Mouse (Mus musculus) neural tube, embryonic 11.5 days (tissue): Measurements from ENCODE around the gene Pde4dip. TPM values are rescaled to one million over a fixed set of nuclear protein-coding genes. Genes with fewer than 3 reads are reported as not detected.

Source experiments
- ATAC-seq: fragments of 200-750 bp; cut with Nextera tagmentation; 2 replicates; pipeline ENCODE4 v1.8.0; 2017; ENCODE audit warnings: moderate number of reproducible peaks, mild to moderate bottlenecking, moderate TSS enrichment, moderate library complexity; ENCODE audit not compliant: insufficient read depth, low FRiP score, low TSS enrichment
- DNase-seq: peaks from one replicate; pipeline ENCODE4 v3.0.0-alpha.2; 2015; ENCODE audit warnings: low spot score
- H3K27ac ChIP-seq: fragments of 300-500 bp; sonication (generic); 2 replicates; pipeline ENCODE4 v1.5.1; 2014; ENCODE audit warnings: low read depth, mild to moderate bottlenecking, low read length
- H3K27me3 ChIP-seq: fragments of 300-500 bp; sonication (generic); 2 replicates; pipeline ENCODE4 v1.6.1; 2014; ENCODE audit warnings: mild to moderate bottlenecking, low read length, mixed read lengths; ENCODE audit not compliant: control insufficient read depth, insufficient read depth
- H3K36me3 ChIP-seq: fragments of 300-500 bp; sonication (generic); 2 replicates; pipeline ENCODE4 v1.6.1; 2014; ENCODE audit warnings: mild to moderate bottlenecking, low read length, moderate library complexity, mixed read lengths; ENCODE audit not compliant: control insufficient read depth, insufficient read depth
- H3K4me1 ChIP-seq: fragments of 300-500 bp; sonication (generic); 2 replicates; pipeline ENCODE4 v1.6.1; 2014; ENCODE audit warnings: low read length, mixed read lengths; ENCODE audit not compliant: control insufficient read depth, insufficient read depth
- H3K4me2 ChIP-seq: fragments of 300-500 bp; sonication (generic); 2 replicates; pipeline ENCODE4 v1.6.1; 2014; ENCODE audit warnings: low read depth, mild to moderate bottlenecking, moderate library complexity
- H3K4me3 ChIP-seq: fragments of 300-500 bp; sonication (generic); 2 replicates; pipeline ENCODE4 v1.5.1; 2014; ENCODE audit warnings: low read depth, low read length
- H3K9ac ChIP-seq: fragments of 300-500 bp; sonication (generic); 2 replicates; pipeline ENCODE4 v1.6.1; 2014; ENCODE audit warnings: mild to moderate bottlenecking, low read length
- H3K9me3 ChIP-seq: fragments of 300-500 bp; sonication (generic); 2 replicates; pipeline ENCODE4 v1.6.1; 2016; ENCODE audit warnings: low read length; ENCODE audit not compliant: control insufficient read depth
- WGBS: fragments of 180-500 bp; shearing (Covaris S2); extraction: QIAGEN DNeasy Blood & Tissue Kit; methylation state at CpG from one replicate; pipeline ENCODE4 v1.1.7; 2014; 5-methylcytosine and 5-hydroxymethylcytosine counted together
- polyA plus RNA-seq: library from polyadenylated mRNA; unstranded; fragments of >200 nt; fragmentation: Nextera tagmentation; extraction: Ambion mirVana; gene quantifications from 2 replicates; pipeline ENCODE4 v1.2.1, GENCODE M21; 2014

Pde4dip gene
- polyA plus RNA-seq, 1 experiment from 2014 or later = 49.7 TPM

DNA sequence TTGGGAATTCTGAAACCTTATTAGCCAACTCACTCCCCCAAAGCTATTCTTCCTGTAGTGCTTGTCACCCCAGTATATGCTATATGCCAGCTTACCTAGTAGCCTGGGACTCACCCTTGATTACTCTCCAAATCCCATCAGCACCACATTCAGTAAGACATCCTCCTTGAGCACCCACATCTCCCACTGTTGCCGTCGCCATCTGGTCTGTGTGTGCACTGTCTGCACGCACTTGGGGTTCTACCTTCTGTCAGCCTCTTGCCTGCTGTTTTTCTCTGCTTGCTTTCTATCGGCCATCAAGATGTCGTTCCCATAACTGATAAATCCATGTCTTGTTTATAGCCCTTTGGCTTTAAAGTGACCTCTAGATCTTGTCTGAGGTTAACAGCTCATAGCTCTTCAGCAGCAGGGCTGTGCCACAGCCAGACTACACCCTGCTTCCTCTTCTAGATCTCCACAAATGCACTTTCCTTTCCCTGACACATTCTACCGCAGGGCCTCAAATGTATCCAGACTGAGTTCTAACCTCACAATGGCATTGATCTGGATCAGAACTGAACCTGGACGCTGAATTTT is 42.9 kb upstream of the Pde4dip start:
- WGBS = 75% methylated on average over 7 of the region's 7 CpGs
- Histone ChIP-seq H3K4me3 (no peak overlapping the region), H3K9me3 (no peaks in the 10 kb centered on the region), H3K9ac (no peak overlapping the region), H3K4me1 (peaks cover 15% of the 10 kb centered on the region), H3K4me2 (no peak overlapping the region), H3K36me3 (no peaks in the 10 kb centered on the region), H3K27me3 (no peaks in the 10 kb centered on the region), H3K27ac (no peak overlapping the region)
- ATAC-seq = no peak
- no peak for DNase-seq

GRCm38 (mm10) chr3:97930787-97931158 is 42.3 kb upstream of the Pde4dip start:
- no peak for DNase-seq
- no peaks in the 10 kb centered on the region for H3K9me3 ChIP-seq
- H3K4me3 ChIP-seq = no peak overlapping the region
- no peak overlapping the region for H3K4me2 ChIP-seq
- H3K9ac ChIP-seq = no peak overlapping the region
- H3K27ac ChIP-seq = no peak overlapping the region
- no peaks in the 10 kb centered on the region for H3K36me3 ChIP-seq
- WGBS = 81% methylated on average over 8 of the region's 8 CpGs
- no peaks in the 10 kb centered on the region for H3K27me3 ChIP-seq
- no peak for ATAC-seq
- H3K4me1 ChIP-seq = peaks cover 15% of the 10 kb centered on the region

DNA sequence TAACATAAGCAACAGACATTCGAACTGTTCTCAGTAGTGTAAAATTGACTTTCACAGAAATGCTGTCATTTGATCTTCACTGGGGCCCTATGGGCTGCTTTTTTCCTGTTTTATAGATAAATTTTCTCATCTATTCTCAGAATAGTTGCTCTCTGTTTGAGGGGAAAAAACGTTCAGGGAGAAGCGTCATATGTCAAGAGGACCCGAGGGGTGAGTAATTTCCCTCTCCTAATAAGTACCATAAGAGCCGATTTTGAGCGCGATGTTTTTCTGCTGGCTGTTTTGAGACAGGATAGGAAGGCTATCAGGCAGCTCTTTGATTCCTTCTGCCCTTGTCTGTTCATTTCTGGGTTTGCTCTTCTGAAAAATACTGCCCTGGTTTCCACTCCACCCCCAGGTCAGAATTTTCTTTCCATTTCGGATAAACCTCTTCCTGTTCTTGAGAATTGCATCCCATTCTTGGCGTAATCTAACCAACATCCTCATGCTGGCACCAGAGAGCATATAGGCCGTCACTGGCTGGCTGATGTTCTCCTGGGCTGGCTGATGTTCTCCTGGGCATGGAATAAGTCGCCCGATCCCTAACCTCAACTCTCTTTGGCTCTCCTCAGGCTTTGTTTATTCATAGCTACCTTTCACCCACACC is 41.8 kb upstream of the Pde4dip start:
- H3K36me3 ChIP-seq = no peaks in the 10 kb centered on the region
- ATAC-seq = no peak
- no peaks in the 10 kb centered on the region for H3K27me3 ChIP-seq

DNA sequence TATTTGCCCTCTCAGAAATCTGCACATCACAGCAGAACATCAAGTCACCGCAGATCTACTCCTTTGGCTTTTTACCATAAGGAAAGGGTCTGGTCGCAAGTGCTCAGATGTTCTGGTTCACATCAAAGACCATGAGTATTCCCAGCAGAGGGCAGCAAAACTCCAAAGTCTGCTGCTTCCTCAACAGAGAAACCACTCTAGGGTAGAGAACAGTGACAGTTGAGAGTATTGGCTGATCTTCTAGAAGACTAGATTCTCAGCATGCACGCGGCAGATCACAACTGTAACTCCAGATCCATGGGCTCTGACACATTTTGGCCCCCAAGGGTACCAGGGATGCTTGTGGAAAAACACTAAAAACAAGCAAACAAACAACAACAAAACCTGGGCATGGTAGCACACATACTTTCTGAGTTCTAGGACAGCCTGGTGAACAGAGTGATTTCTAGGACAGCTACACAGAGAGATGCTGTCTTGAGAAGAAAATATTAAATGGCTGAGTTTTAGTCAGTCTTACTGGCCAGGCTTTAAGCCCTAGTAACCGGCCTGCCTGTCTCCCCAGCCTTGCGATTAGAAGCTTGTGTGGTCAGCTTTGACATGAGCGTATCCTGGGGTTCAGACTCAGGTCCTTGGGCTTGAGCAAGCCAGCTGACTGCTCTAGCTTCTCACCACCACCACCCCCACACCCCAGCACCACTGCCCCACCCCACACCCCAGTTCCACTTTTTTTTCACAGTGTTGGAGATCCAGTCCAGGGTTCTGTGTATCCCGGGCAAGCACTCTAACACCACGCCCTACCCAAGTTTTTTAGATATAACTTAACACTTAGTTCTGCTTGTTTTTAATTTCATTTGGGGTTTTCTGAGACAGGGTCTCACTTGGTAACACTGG is 40.7 kb upstream of the Pde4dip start:
- Histone ChIP-seq H3K36me3 (no peaks in the 10 kb centered on the region), H3K9ac (no peak overlapping the region), H3K4me1 (peaks cover 15% of the 10 kb centered on the region), H3K9me3 (no peaks in the 10 kb centered on the region), H3K4me3 (no peak overlapping the region), H3K27ac (no peak overlapping the region), H3K27me3 (no peaks in the 10 kb centered on the region), H3K4me2 (no peak overlapping the region)
- no peak for ATAC-seq
- DNase-seq = peak; percentile 82
- 63% methylated on average over 9 of the region's 9 CpGs for WGBS

More for the DNA sequence above, 41.8 kb upstream of the Pde4dip start:
- Histone ChIP-seq H3K4me1 (peaks cover 15% of the 10 kb centered on the region), H3K27ac (no peak overlapping the region), H3K9ac (no peak overlapping the region), H3K9me3 (no peaks in the 10 kb centered on the region), H3K4me2 (no peak overlapping the region), H3K4me3 (no peak overlapping the region)
- DNase-seq = no peak
- 65% methylated on average over 12 of the region's 12 CpGs for WGBS

DNA sequence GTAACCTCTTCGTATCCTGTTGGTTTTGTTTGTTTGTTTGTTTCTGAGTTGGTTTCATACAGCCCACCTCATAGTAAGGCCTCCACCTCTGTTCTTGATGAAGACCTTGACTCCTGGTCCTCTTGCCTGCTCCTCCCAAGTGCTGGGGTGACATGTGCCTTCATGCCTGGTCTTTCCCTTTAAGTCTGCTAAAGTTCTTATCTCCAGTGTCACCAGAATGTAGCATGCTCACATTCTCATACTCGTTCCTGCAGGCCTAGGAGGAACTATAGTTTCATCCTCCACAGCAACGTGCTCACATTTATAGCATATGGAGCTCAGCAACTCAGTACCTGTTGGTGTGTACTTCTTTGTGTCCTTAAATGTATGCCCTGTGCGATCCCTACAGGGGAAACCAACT is 38.8 kb upstream of the Pde4dip start:
- Histone ChIP-seq H3K9ac (no peak overlapping the region), H3K27me3 (no peaks in the 10 kb centered on the region), H3K4me3 (no peak overlapping the region), H3K27ac (no peak overlapping the region), H3K36me3 (no peaks in the 10 kb centered on the region), H3K4me1 (peaks cover 7% of the 10 kb centered on the region), H3K4me2 (no peak overlapping the region), H3K9me3 (no peaks in the 10 kb centered on the region)
- 82% methylated on average over 4 of the region's 4 CpGs for WGBS
- ATAC-seq (no peak), DNase-seq (no peak)

- Histone ChIP-seq H3K4me1 (no peaks in the 10 kb centered on the region), H3K4me2 (no peak overlapping the region), H3K9me3 (no peaks in the 10 kb centered on the region), H3K4me3 (no peak overlapping the region), H3K36me3 (no peaks in the 10 kb centered on the region), H3K27ac (no peak overlapping the region), H3K9ac (no peak overlapping the region), H3K27me3 (no peaks in the 10 kb centered on the region)
- WGBS = 94% methylated on average over 2 of the region's 2 CpGs
- DNase-seq (no peak), ATAC-seq (no peak)
These were observed 36.7 kb upstream of the Pde4dip start for GRCm38 (mm10) chr3:97925246-97925645.

GRCm38 (mm10) chr3:97918885-97919550 is 30.5 kb upstream of the Pde4dip start:
- 97% methylated on average over 10 of the region's 10 CpGs for WGBS

DNA sequence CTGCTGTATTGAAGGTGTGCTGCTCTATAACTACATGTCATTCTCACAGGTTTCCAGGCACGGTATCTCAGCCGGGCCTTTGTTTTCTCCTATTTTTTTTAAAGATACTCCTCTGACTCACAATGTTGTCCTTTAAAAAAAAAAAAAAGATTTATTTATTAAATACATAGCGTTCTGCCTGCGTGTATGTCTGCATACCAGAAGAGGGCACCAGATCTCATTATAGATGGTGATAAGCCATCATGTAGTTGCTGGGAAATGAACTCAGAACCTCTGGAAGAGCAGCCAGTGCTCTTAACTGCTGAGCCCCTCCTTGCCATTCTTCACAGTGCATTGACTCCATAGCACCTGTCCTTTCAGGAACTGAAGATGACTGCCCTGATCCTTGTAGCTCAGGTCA is 26.6 kb upstream of the Pde4dip start:
- Histone ChIP-seq H3K9me3 (no peaks in the 10 kb centered on the region), H3K4me3 (no peak overlapping the region), H3K27ac (no peak overlapping the region), H3K27me3 (no peaks in the 10 kb centered on the region), H3K9ac (no peak overlapping the region), H3K36me3 (peaks cover 3% of the 10 kb centered on the region), H3K4me2 (no peak overlapping the region), H3K4me1 (no peaks in the 10 kb centered on the region)
- no peak for ATAC-seq
- no peak for DNase-seq
- WGBS = 83% methylated on average over 4 of the region's 4 CpGs

More at GRCm38 (mm10) chr3:97918885-97919550, 30.5 kb upstream of the Pde4dip start:
- no peaks in the 10 kb centered on the region for H3K4me1 ChIP-seq
- no peaks in the 10 kb centered on the region for H3K27me3 ChIP-seq
- no peak overlapping the region for H3K4me2 ChIP-seq
- H3K27ac ChIP-seq = no peak overlapping the region
- ATAC-seq = no peak
- DNase-seq = no peak
- peaks cover 3% of the 10 kb centered on the region for H3K36me3 ChIP-seq
- no peak overlapping the region for H3K4me3 ChIP-seq
- H3K9me3 ChIP-seq = no peaks in the 10 kb centered on the region
- H3K9ac ChIP-seq = no peak overlapping the region
